Mouse (Mus musculus) stomach, embryonic 16.5 days (tissue): ENCODE measurements around the gene Cfap97d1. TPM values are rescaled to one million over a fixed set of nuclear protein-coding genes. Genes with fewer than 3 reads are reported as not detected.

Experiments used
- ATAC-seq: fragments of 200-750 bp; cut with Nextera tagmentation; 2 replicates; pipeline ENCODE4 v1.8.0; 2017; ENCODE audit warnings: moderate number of reproducible peaks, moderate TSS enrichment; ENCODE audit not compliant: insufficient read depth, low FRiP score
- H3K27ac ChIP-seq: fragments of 300-500 bp; sonication (generic); 2 replicates; pipeline ENCODE4 v1.5.1; 2014; ENCODE audit warnings: low read length
- H3K27me3 ChIP-seq: fragments of 300-500 bp; sonication (generic); 2 replicates; pipeline ENCODE4 v1.6.1; 2014; ENCODE audit warnings: low read length, control low read depth, mixed read lengths; ENCODE audit not compliant: control insufficient read depth, insufficient read depth
- H3K36me3 ChIP-seq: fragments of 300-500 bp; sonication (generic); 2 replicates; pipeline ENCODE4 v1.6.1; 2014; ENCODE audit warnings: low read length; ENCODE audit not compliant: control insufficient read depth, insufficient read depth
- H3K4me1 ChIP-seq: fragments of 300-500 bp; sonication (generic); 2 replicates; pipeline ENCODE4 v1.6.1; 2014; ENCODE audit warnings: low read length, control low read depth, mixed read lengths; ENCODE audit not compliant: control insufficient read depth, insufficient read depth
- H3K4me2 ChIP-seq: fragments of 300-500 bp; sonication (generic); 2 replicates; pipeline ENCODE4 v1.6.1; 2014; ENCODE audit warnings: low read depth, low read length, mixed read lengths
- H3K4me3 ChIP-seq: fragments of 300-500 bp; sonication (generic); replicated peaks from 2 replicates; pipeline ENCODE4 v1.5.1; 2014; ENCODE audit warnings: mild to moderate bottlenecking, low read length
- H3K9ac ChIP-seq: fragments of 300-500 bp; sonication (generic); 2 replicates; pipeline ENCODE4 v1.6.1; 2014; ENCODE audit warnings: low read length
- H3K9me3 ChIP-seq: fragments of 300-500 bp; sonication (generic); replicated peaks from 2 replicates; pipeline ENCODE4 v1.6.1; 2016; ENCODE audit warnings: low read length, control low read depth; ENCODE audit not compliant: control insufficient read depth
- WGBS: fragments of 180-500 bp; shearing (Covaris S2); extraction: QIAGEN DNeasy Blood & Tissue Kit; methylation state at CpG from one replicate; pipeline ENCODE4 v1.1.7; 2014; 5-methylcytosine and 5-hydroxymethylcytosine counted together
- polyA plus RNA-seq: library from polyadenylated mRNA; unstranded; fragments of >200 nt; fragmentation: Nextera tagmentation; extraction: Ambion mirVana; gene quantifications from 2 replicates; pipeline ENCODE4 v1.2.1, GENCODE M21; 2015

Gene Cfap97d1
- polyA plus RNA-seq, 1 experiment from 2014 or later: not detected

GRCm38 (mm10) chr11:102024875-102025274 lies 40.8 kb downstream of the Cfap97d1 start:
- H3K9ac ChIP-seq: no peak overlapping the region
- no peak overlapping the region for H3K4me2 ChIP-seq
- H3K4me1 ChIP-seq: 0 out of 2 replicates have a peak, but pooled peaks cover 4% of the 10 kb centered on the region
- H3K27ac ChIP-seq: no peak overlapping the region
- no peak for ATAC-seq
- no peaks in the 10 kb centered on the region for H3K36me3 ChIP-seq
- H3K9me3 ChIP-seq: no peaks in the 10 kb centered on the region
- H3K27me3 ChIP-seq: no peaks in the 10 kb centered on the region
- WGBS: 86% methylated on average over 4 of the region's 4 CpGs
- no peak overlapping the region for H3K4me3 ChIP-seq

GRCm38 (mm10) chr11:102025354-102025753 lies 41.3 kb downstream of the Cfap97d1 start:
- no peak for ATAC-seq
- 0 out of 2 replicates have a peak overlapping the region, but pooled peaks have one; percentile 74 for H3K4me2 ChIP-seq
- 68% methylated on average over 7 of the region's 7 CpGs for WGBS
- H3K9ac ChIP-seq: no peak overlapping the region
- H3K4me1 ChIP-seq: 0 out of 2 replicates have a peak, but pooled peaks cover 4% of the 10 kb centered on the region
- H3K4me3 ChIP-seq: no peak overlapping the region
- H3K27ac ChIP-seq: no peak overlapping the region
- no peaks in the 10 kb centered on the region for H3K27me3 ChIP-seq
- H3K9me3 ChIP-seq: no peaks in the 10 kb centered on the region
- H3K36me3 ChIP-seq: no peaks in the 10 kb centered on the region

- no peaks in the 10 kb centered on the region for H3K36me3 ChIP-seq
- H3K9me3 ChIP-seq: no peaks in the 10 kb centered on the region
- WGBS: 3% methylated on average over 22 of the region's 23 CpGs
- H3K27ac ChIP-seq: no peak overlapping the region
- peak overlapping the region; percentile 65 for H3K9ac ChIP-seq
- H3K4me3 ChIP-seq: peak overlapping the region; percentile 64
- no peaks in the 10 kb centered on the region for H3K27me3 ChIP-seq
- 0 out of 2 replicates have a peak, but pooled peaks cover 4% of the 10 kb centered on the region for H3K4me1 ChIP-seq
- no peak for ATAC-seq
- H3K4me2 ChIP-seq: peak overlapping the region; percentile 74
Measured at GRCm38 (mm10) chr11:102025991-102026660, 42.0 kb downstream of the Cfap97d1 start.

- 2% methylated on average over 60 of the region's 73 CpGs for WGBS
- Histone ChIP-seq H3K27ac (peak overlapping the region; percentile 49; the same call in 1 of the 2 replicates), H3K9me3 (no peaks in the 10 kb centered on the region), H3K36me3 (no peaks in the 10 kb centered on the region), H3K4me3 (peak overlapping the region; percentile 64), H3K9ac (peak overlapping the region; percentile 65), H3K4me1 (0 out of 2 replicates have a peak, but pooled peaks cover 4% of the 10 kb centered on the region), H3K4me2 (peak overlapping the region; percentile 74), H3K27me3 (no peaks in the 10 kb centered on the region)
- ATAC-seq: peak; percentile 92
Measured at GRCm38 (mm10) chr11:102026694-102027360, 42.7 kb downstream of the Cfap97d1 start.

GRCm38 (mm10) chr11:102027361-102028017 lies 43.4 kb downstream of the Cfap97d1 start:
- no peak for ATAC-seq
- Histone ChIP-seq H3K9ac (peak overlapping the region; percentile 65), H3K27ac (peak overlapping the region; percentile 9; the same call in 1 of the 2 replicates), H3K4me1 (0 out of 2 replicates have a peak, but pooled peaks cover 4% of the 10 kb centered on the region), H3K27me3 (no peaks in the 10 kb centered on the region), H3K36me3 (no peaks in the 10 kb centered on the region), H3K4me2 (peak overlapping the region; percentile 74), H3K9me3 (no peaks in the 10 kb centered on the region), H3K4me3 (peak overlapping the region; percentile 64)
- 8% methylated on average over 12 of the region's 12 CpGs for WGBS

GRCm38 (mm10) chr11:102028087-102028816 lies 44.2 kb downstream of the Cfap97d1 start, which contains the start of gene Mpp3:
Gene Mpp3 (minus strand): TSS chr11:102028461.
- 74% methylated on average over 6 of the region's 6 CpGs for WGBS
- H3K4me1 ChIP-seq: 0 out of 2 replicates have a peak, but pooled peaks cover 4% of the 10 kb centered on the region
- no peaks in the 10 kb centered on the region for H3K36me3 ChIP-seq
- no peak for ATAC-seq
- H3K9me3 ChIP-seq: no peaks in the 10 kb centered on the region
- peak within 1 kb of the TSS; percentile 65; the same call in 1 of the 2 replicates for H3K9ac ChIP-seq
- no peaks in the 10 kb centered on the region for H3K27me3 ChIP-seq
- peak within 1 kb of the TSS; percentile 64 for H3K4me3 ChIP-seq
- peak within 1 kb of the TSS; percentile 9; the same call in 1 of the 2 replicates for H3K27ac ChIP-seq
- H3K4me2 ChIP-seq: peak within 1 kb of the TSS; percentile 74

GRCm38 (mm10) chr11:102029304-102029703 lies 45.2 kb downstream of the Cfap97d1 start:
- no peak overlapping the region for H3K9ac ChIP-seq

GRCm38 (mm10) chr11:102029966-102030365 lies 45.9 kb downstream of the Cfap97d1 start:
- 0 out of 2 replicates have a peak, but pooled peaks cover 4% of the 10 kb centered on the region for H3K4me1 ChIP-seq
- no peak overlapping the region for H3K27ac ChIP-seq
- WGBS: 31% methylated on average over 7 of the region's 7 CpGs
- H3K4me3 ChIP-seq: no peak overlapping the region
- H3K9me3 ChIP-seq: no peaks in the 10 kb centered on the region
- no peaks in the 10 kb centered on the region for H3K27me3 ChIP-seq
- H3K4me2 ChIP-seq: no peak overlapping the region
- H3K9ac ChIP-seq: no peak overlapping the region
- H3K36me3 ChIP-seq: no peaks in the 10 kb centered on the region
- ATAC-seq: no peak

More at GRCm38 (mm10) chr11:102029304-102029703, 45.2 kb downstream of the Cfap97d1 start:
- Histone ChIP-seq H3K4me1 (0 out of 2 replicates have a peak, but pooled peaks cover 4% of the 10 kb centered on the region), H3K27ac (no peak overlapping the region), H3K4me2 (no peak overlapping the region), H3K9me3 (no peaks in the 10 kb centered on the region), H3K4me3 (no peak overlapping the region), H3K27me3 (no peaks in the 10 kb centered on the region), H3K36me3 (no peaks in the 10 kb centered on the region)
- no peak for ATAC-seq
- WGBS: 69% methylated on average over 4 of the region's 4 CpGs
